ENCODE assay signal across 20 mouse cellular contexts in the genomic region with DNA sequence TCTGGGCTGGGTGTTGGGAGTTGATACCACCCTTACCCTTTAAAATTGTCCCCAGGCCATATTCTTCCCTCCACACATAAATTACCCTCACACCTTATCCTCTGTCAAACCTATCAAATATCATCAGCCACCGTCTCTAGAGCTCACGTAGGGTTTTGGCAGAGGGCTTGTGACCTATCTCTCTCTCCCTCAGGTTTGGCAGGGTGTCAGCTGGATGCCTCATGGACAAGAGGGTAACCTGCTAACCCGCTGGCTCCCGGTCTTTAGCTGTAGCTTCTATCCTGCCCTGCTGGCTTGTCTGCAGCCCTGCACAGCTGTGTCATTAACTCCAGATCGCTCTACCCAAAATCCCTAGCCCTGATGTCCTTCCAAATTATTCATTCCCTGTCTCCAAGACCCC. TPM values are rescaled to one million over a fixed set of nuclear protein-coding genes. Genes with fewer than 3 reads are reported as not detected.
DNase-seq lines count a peak whose midpoint lies in the region; ATAC-seq lines count a peak whose summit lies in the region.
"Had no signal": no experiment of that assay in that cellular context is flagged by ENCODE, and none has a peak within 500 bp of the region (broad histone marks: within the 10 kb centered on the region; RNA-seq: fewer than 3 reads in every experiment).

No protein-coding gene starts in this region.

- H3K27ac ChIP-seq in midbrain, embryonic 11.5 days (ENCODE audit: low read depth, low read length) = no peak overlapping the region
- no peak overlapping the region for H3K27ac ChIP-seq in midbrain, embryonic 16.5 days (ENCODE audit: low read length)
- H3K27ac ChIP-seq in heart, embryonic 15.5 days = no peak overlapping the region
- H3K27ac ChIP-seq in neural tube, embryonic 15.5 days (replicated peaks) = no peak overlapping the region
- H3K27ac ChIP-seq: embryonic facial prominence, embryonic 12.5 days; forebrain, embryonic 10.5 days; hindbrain, embryonic 13.5 days; liver, embryonic 12.5 days; stomach, embryonic 15.5 days had no signal

- 80% methylated on average over 5 of the region's 5 CpGs for WGBS in midbrain, embryonic 11.5 days
- WGBS in midbrain, embryonic 16.5 days = 81% methylated on average over 5 of the region's 5 CpGs
- WGBS in heart, embryonic 15.5 days = 59% methylated on average over 5 of the region's 5 CpGs
- 80% methylated on average over 5 of the region's 5 CpGs for WGBS in neural tube, embryonic 15.5 days

- no peak overlapping the region for H3K4me3 ChIP-seq in midbrain, embryonic 11.5 days (ENCODE audit: low read depth, low read length)
- H3K4me3 ChIP-seq in midbrain, embryonic 16.5 days (ENCODE audit: low read depth, low read length) = no peak overlapping the region
- no peak overlapping the region for H3K4me3 ChIP-seq in heart, embryonic 15.5 days
- no peak overlapping the region for H3K4me3 ChIP-seq in neural tube, embryonic 15.5 days (replicated peaks)
- H3K4me3 ChIP-seq: embryonic facial prominence, embryonic 12.5 days; forebrain, embryonic 10.5 days; hindbrain, embryonic 13.5 days; liver, embryonic 12.5 days; stomach, embryonic 15.5 days had no signal

- H3K4me1 ChIP-seq in midbrain, embryonic 11.5 days (ENCODE audit: control insufficient read depth, insufficient read depth, low read length) = peaks cover 6% of the 10 kb centered on the region; the same call in 1 of the 2 replicates
- no peaks in the 10 kb centered on the region for H3K4me1 ChIP-seq in midbrain, embryonic 16.5 days (ENCODE audit: control insufficient read depth, insufficient read depth, low read length)
- H3K4me1 ChIP-seq in heart, embryonic 15.5 days (replicated peaks) = peaks cover 23% of the 10 kb centered on the region
- H3K4me1 ChIP-seq in neural tube, embryonic 15.5 days = no peaks in the 10 kb centered on the region
- H3K4me1 ChIP-seq: embryonic facial prominence, embryonic 12.5 days; hindbrain, embryonic 13.5 days; liver, embryonic 12.5 days; stomach, embryonic 15.5 days had no signal

- no peak overlapping the region for H3K4me2 ChIP-seq in midbrain, embryonic 11.5 days
- no peak overlapping the region for H3K4me2 ChIP-seq in midbrain, embryonic 16.5 days (ENCODE audit: low read length)
- no peak overlapping the region for H3K4me2 ChIP-seq in heart, embryonic 15.5 days
- no peak overlapping the region for H3K4me2 ChIP-seq in neural tube, embryonic 15.5 days
- H3K4me2 ChIP-seq: embryonic facial prominence, embryonic 12.5 days; hindbrain, embryonic 13.5 days; liver, embryonic 12.5 days; stomach, embryonic 15.5 days had no signal

- no peaks in the 10 kb centered on the region for H3K36me3 ChIP-seq in midbrain, embryonic 11.5 days (ENCODE audit: control insufficient read depth, insufficient read depth, low read length)
- H3K36me3 ChIP-seq in midbrain, embryonic 16.5 days (ENCODE audit: control insufficient read depth, insufficient read depth, low read length) = no peaks in the 10 kb centered on the region
- no peaks in the 10 kb centered on the region for H3K36me3 ChIP-seq in heart, embryonic 15.5 days
- H3K36me3 ChIP-seq in neural tube, embryonic 15.5 days = no peaks in the 10 kb centered on the region
- H3K36me3 ChIP-seq: embryonic facial prominence, embryonic 12.5 days; forebrain, embryonic 10.5 days; hindbrain, embryonic 13.5 days; liver, embryonic 12.5 days; stomach, embryonic 15.5 days had no signal

- H3K9me3 ChIP-seq in midbrain, embryonic 11.5 days (ENCODE audit: control insufficient read depth, low read length) = no peaks in the 10 kb centered on the region
- H3K9me3 ChIP-seq in midbrain, embryonic 16.5 days (replicated peaks; ENCODE audit: control insufficient read depth, low read length, poor library complexity, severe bottlenecking) = no peaks in the 10 kb centered on the region
- no peaks in the 10 kb centered on the region for H3K9me3 ChIP-seq in heart, embryonic 15.5 days (replicated peaks)
- H3K9me3 ChIP-seq in neural tube, embryonic 15.5 days (replicated peaks) = no peaks in the 10 kb centered on the region
- H3K9me3 ChIP-seq: embryonic facial prominence, embryonic 12.5 days; forebrain, embryonic 10.5 days; hindbrain, embryonic 13.5 days; liver, embryonic 12.5 days; stomach, embryonic 15.5 days had no signal

- DNase-seq in midbrain, embryonic 11.5 days (ENCODE audit: low spot score, missing footprints) = peak; percentile 61
- peak; percentile 24 to 30 for DNase-seq in cerebellum, postnatal 36 days
- no peak for DNase-seq in adrenal gland, adult 8-10 months
- no peak for DNase-seq in left cerebral cortex, adult 8-10 months (ENCODE audit: low spot score in 2 of 2)
- DNase-seq: adrenal gland, postnatal 10 days; kidney, adult 11 months; right cerebral cortex, postnatal 25 days; thymus, postnatal 36 days had no signal

- no peak overlapping the region for H3K9ac ChIP-seq in midbrain, embryonic 11.5 days (ENCODE audit: low read length)
- H3K9ac ChIP-seq in midbrain, embryonic 16.5 days (ENCODE audit: low read depth, low read length) = no peak overlapping the region
- H3K9ac ChIP-seq in heart, embryonic 15.5 days = no peak overlapping the region
- no peak overlapping the region for H3K9ac ChIP-seq in neural tube, embryonic 15.5 days (replicated peaks)
- H3K9ac ChIP-seq: embryonic facial prominence, embryonic 12.5 days; hindbrain, embryonic 13.5 days; liver, embryonic 12.5 days; stomach, embryonic 15.5 days had no signal

- H3K27me3 ChIP-seq in midbrain, embryonic 11.5 days (ENCODE audit: control insufficient read depth, insufficient read depth, low read length) = no peaks in the 10 kb centered on the region
- H3K27me3 ChIP-seq in midbrain, embryonic 16.5 days (ENCODE audit: control insufficient read depth, insufficient read depth, low read depth, low read length) = no peaks in the 10 kb centered on the region
- no peaks in the 10 kb centered on the region for H3K27me3 ChIP-seq in heart, embryonic 15.5 days
- no peaks in the 10 kb centered on the region for H3K27me3 ChIP-seq in neural tube, embryonic 15.5 days (replicated peaks)
- H3K27me3 ChIP-seq: embryonic facial prominence, embryonic 12.5 days; hindbrain, embryonic 13.5 days; liver, embryonic 12.5 days; stomach, embryonic 15.5 days had no signal

- ATAC-seq in midbrain, embryonic 11.5 days (ENCODE audit: low FRiP score) = no peak
- no peak for ATAC-seq in midbrain, embryonic 16.5 days
- peak; percentile 50; the same call in 1 of the 2 replicates for ATAC-seq in heart, embryonic 15.5 days (replicated peaks; ENCODE audit: insufficient number of reproducible peaks, insufficient read depth, low FRiP score, low read depth)
- ATAC-seq in neural tube, embryonic 15.5 days (ENCODE audit: low FRiP score) = no peak
- ATAC-seq: liver, embryonic 12.5 days; lung, postnatal 0 days had no signal

RNA-seq across cellular contexts. Expression of a gene that starts 14.4 kb away (rescaled TPM):
- polyA plus RNA-seq in midbrain, embryonic 11.5 days (2014; fragmentation: Nextera tagmentation; extraction: Ambion mirVana) = not detected in 2 replicates
- polyA plus RNA-seq in midbrain, embryonic 16.5 days (2015; fragmentation: Nextera tagmentation; extraction: Ambion mirVana) = 0.13 TPM in 1 of 2 replicates, not detected in the other
- polyA plus RNA-seq in heart, embryonic 15.5 days (2015; fragmentation: Nextera tagmentation; extraction: Ambion mirVana) = not detected in 2 replicates
- not detected for total RNA-seq in adrenal gland, adult 8-10 months (2022)
- not detected in 2 replicates for polyA plus RNA-seq in neural tube, embryonic 15.5 days (2015; fragmentation: Nextera tagmentation; extraction: Ambion mirVana)
- total RNA-seq in left cerebral cortex, adult 8-10 months (2022) = under 1 TPM in 1 of 4 experiments, not detected in 3; 0.26 TPM
- total RNA-seq: midbrain, postnatal 0 days had no signal
- polyA plus RNA-seq: embryonic facial prominence, embryonic 12.5 days; forebrain, embryonic 10.5 days; hindbrain, embryonic 13.5 days; large intestine, adult 2 months; liver, embryonic 12.5 days; lung, postnatal 0 days; neural tube, embryonic 14.5 days; stomach, embryonic 15.5 days had no signal

Comparison
In these comparisons a context has a peak if more than half of its experiments do, and no peak if none do; other contexts are left out.
1. DNase-seq: peak in midbrain, embryonic 11.5 days (single experiment) and cerebellum, postnatal 36 days (2 of 2); none in adrenal gland, adult 8-10 months (single experiment) and left cerebral cortex, adult 8-10 months (0 of 2).